Mouse (Mus musculus) testis, adult 2 months (tissue): Measurements from ENCODE around the gene Gpr26.

Source experiments
- CTCF ChIP-seq: fragments of 200-500 bp; IDR thresholded peaks from 2 replicates; pipeline ENCODE4 v1.5.1; 2012; ENCODE audit warnings: low read depth, mild to moderate bottlenecking, inconsistent platforms, low read length, moderate library complexity; ENCODE audit not compliant: control insufficient read depth, insufficient read depth, insufficient replicate concordance
- POLR2A ChIP-seq: fragments of 200-500 bp; IDR thresholded peaks from 2 replicates; pipeline ENCODE4 v1.6.1; 2012; ENCODE audit warnings: low read depth, mild to moderate bottlenecking, inconsistent platforms, low read length, moderate library complexity; ENCODE audit not compliant: control insufficient read depth

- TF ChIP-seq POLR2A (no peak), CTCF (no peak)
These were observed 26.6 kb downstream of the Gpr26 start for GRCm38 (mm10) chr7:131992873-131993272.
